Mouse (Mus musculus) midbrain, embryonic 15.5 days (tissue): Measurements from ENCODE around the gene Rph3al. TPM values are rescaled to one million over a fixed set of nuclear protein-coding genes. Genes with fewer than 3 reads are reported as not detected.

Experiments
- ATAC-seq: fragments of 200-750 bp; cut with Nextera tagmentation; replicated peaks from 2 replicates; pipeline ENCODE4 v1.8.0; 2017; ENCODE audit warnings: moderate TSS enrichment
- H3K27ac ChIP-seq: fragments of 300-500 bp; sonication (generic); 2 replicates; pipeline ENCODE4 v1.5.1; 2015; ENCODE audit warnings: mild to moderate bottlenecking, inconsistent platforms
- H3K27me3 ChIP-seq: fragments of 300-500 bp; sonication (generic); replicated peaks from 2 replicates; pipeline ENCODE4 v1.6.1; 2015; ENCODE audit warnings: inconsistent platforms
- H3K36me3 ChIP-seq: fragments of 300-500 bp; sonication (generic); replicated peaks from 2 replicates; pipeline ENCODE4 v1.6.1; 2015; ENCODE audit warnings: inconsistent platforms
- H3K4me1 ChIP-seq: fragments of 300-500 bp; sonication (generic); 2 replicates; pipeline ENCODE4 v1.6.1; 2015; ENCODE audit warnings: inconsistent platforms
- H3K4me2 ChIP-seq: fragments of 300-500 bp; sonication (generic); 2 replicates; pipeline ENCODE4 v1.6.1; 2015; ENCODE audit warnings: inconsistent platforms, mild to moderate bottlenecking, moderate library complexity
- H3K4me3 ChIP-seq: fragments of 300-500 bp; sonication (generic); 2 replicates; pipeline ENCODE4 v1.5.1; 2015; ENCODE audit warnings: mild to moderate bottlenecking, inconsistent platforms
- H3K9ac ChIP-seq: fragments of 300-500 bp; sonication (generic); 2 replicates; pipeline ENCODE4 v1.6.1; 2015; ENCODE audit warnings: mild to moderate bottlenecking, inconsistent platforms
- H3K9me3 ChIP-seq: fragments of 300-500 bp; sonication (generic); 2 replicates; pipeline ENCODE4 v1.6.1; 2016; ENCODE audit warnings: inconsistent platforms
- WGBS: fragments of 180-500 bp; shearing (Covaris S2); methylation state at CpG from one replicate; pipeline ENCODE4 v1.1.7; 2015; ENCODE audit warnings: mixed read lengths; 5-methylcytosine and 5-hydroxymethylcytosine counted together
- polyA plus RNA-seq: library from polyadenylated mRNA; unstranded; fragments of >200 nt; fragmentation: Nextera tagmentation; extraction: Ambion mirVana; gene quantifications from 2 replicates; pipeline ENCODE4 v1.2.1, GENCODE M21; 2015

Gene Rph3al
- polyA plus RNA-seq: 3.2 and 3.8 TPM in 2 replicates

GRCm38 (mm10) chr11:75938379-75938906, at the start of gene Rph3al:
Gene Rph3al (minus strand): TSS chr11:75938429.
- Histone ChIP-seq H3K36me3 (no peaks in the 10 kb centered on the region), H3K27ac (no peak within 1 kb of the TSS), H3K9me3 (no peaks in the 10 kb centered on the region), H3K4me3 (no peak within 1 kb of the TSS), H3K4me1 (peaks cover 7% of the 10 kb centered on the region), H3K4me2 (no peak within 1 kb of the TSS), H3K9ac (no peak within 1 kb of the TSS), H3K27me3 (no peaks in the 10 kb centered on the region)
- ATAC-seq: no peak
- 60% methylated on average over 6 of the region's 6 CpGs for WGBS

- H3K4me2 ChIP-seq: no peak overlapping the region
- ATAC-seq: no peak
- WGBS: 80% methylated on average over 7 of the region's 7 CpGs
Observed at GRCm38 (mm10) chr11:75985948-75986347, 47.7 kb upstream of the Rph3al start.

GRCm38 (mm10) chr11:75984581-75984980, 46.4 kb upstream of the Rph3al start:
- H3K9me3 ChIP-seq: no peaks in the 10 kb centered on the region
- no peak overlapping the region for H3K9ac ChIP-seq
- H3K4me3 ChIP-seq: no peak overlapping the region
- no peak overlapping the region for H3K4me2 ChIP-seq
- H3K4me1 ChIP-seq: no peaks in the 10 kb centered on the region
- no peaks in the 10 kb centered on the region for H3K27me3 ChIP-seq
- H3K27ac ChIP-seq: no peak overlapping the region
- WGBS: 80% methylated on average over 1 of the region's 1 CpGs
- H3K36me3 ChIP-seq: no peaks in the 10 kb centered on the region
- no peak for ATAC-seq

More at GRCm38 (mm10) chr11:75985948-75986347, 47.7 kb upstream of the Rph3al start:
- H3K9ac ChIP-seq: no peak overlapping the region
- no peaks in the 10 kb centered on the region for H3K4me1 ChIP-seq
- H3K27ac ChIP-seq: no peak overlapping the region
- H3K9me3 ChIP-seq: no peaks in the 10 kb centered on the region
- H3K4me3 ChIP-seq: no peak overlapping the region
- H3K36me3 ChIP-seq: no peaks in the 10 kb centered on the region
- H3K27me3 ChIP-seq: no peaks in the 10 kb centered on the region

- 70% methylated on average over 4 of the region's 4 CpGs for WGBS
- H3K27me3 ChIP-seq: no peaks in the 10 kb centered on the region
- no peak overlapping the region for H3K27ac ChIP-seq
- H3K9ac ChIP-seq: no peak overlapping the region
- H3K4me3 ChIP-seq: no peak overlapping the region
- H3K4me1 ChIP-seq: no peaks in the 10 kb centered on the region
- no peaks in the 10 kb centered on the region for H3K9me3 ChIP-seq
- no peak for ATAC-seq
- H3K36me3 ChIP-seq: no peaks in the 10 kb centered on the region
- H3K4me2 ChIP-seq: no peak overlapping the region
Observed at GRCm38 (mm10) chr11:75983194-75983593, 45.0 kb upstream of the Rph3al start.

- Histone ChIP-seq H3K9me3 (no peaks in the 10 kb centered on the region), H3K4me3 (no peak overlapping the region), H3K27me3 (no peaks in the 10 kb centered on the region), H3K4me2 (no peak overlapping the region), H3K9ac (no peak overlapping the region), H3K27ac (no peak overlapping the region), H3K4me1 (no peaks in the 10 kb centered on the region), H3K36me3 (no peaks in the 10 kb centered on the region)
- no peak for ATAC-seq
- 46% methylated on average over 2 of the region's 2 CpGs for WGBS
Observed at GRCm38 (mm10) chr11:75980413-75980812, 42.2 kb upstream of the Rph3al start.

GRCm38 (mm10) chr11:75978051-75978450, 39.8 kb upstream of the Rph3al start:
- no peaks in the 10 kb centered on the region for H3K27me3 ChIP-seq
- H3K9ac ChIP-seq: no peak overlapping the region
- no peak for ATAC-seq
- H3K4me2 ChIP-seq: no peak overlapping the region
- WGBS: 81% methylated on average over 6 of the region's 6 CpGs
- no peak overlapping the region for H3K4me3 ChIP-seq
- no peaks in the 10 kb centered on the region for H3K9me3 ChIP-seq
- H3K27ac ChIP-seq: no peak overlapping the region
- H3K4me1 ChIP-seq: peaks cover 2% of the 10 kb centered on the region; the same call in 1 of the 2 replicates
- no peaks in the 10 kb centered on the region for H3K36me3 ChIP-seq

GRCm38 (mm10) chr11:75976748-75977147, 38.5 kb upstream of the Rph3al start:
- no peak overlapping the region for H3K4me3 ChIP-seq
- H3K9ac ChIP-seq: no peak overlapping the region
- ATAC-seq: no peak
- peaks cover 6% of the 10 kb centered on the region; the same call in 1 of the 2 replicates for H3K4me1 ChIP-seq
- H3K9me3 ChIP-seq: no peaks in the 10 kb centered on the region
- no peak overlapping the region for H3K27ac ChIP-seq
- 82% methylated on average over 8 of the region's 8 CpGs for WGBS
- H3K27me3 ChIP-seq: no peaks in the 10 kb centered on the region
- H3K36me3 ChIP-seq: no peaks in the 10 kb centered on the region
- no peak overlapping the region for H3K4me2 ChIP-seq

- H3K36me3 ChIP-seq: no peaks in the 10 kb centered on the region
- no peak overlapping the region for H3K9ac ChIP-seq
- H3K4me2 ChIP-seq: no peak overlapping the region
- H3K4me1 ChIP-seq: peaks cover 6% of the 10 kb centered on the region; the same call in 1 of the 2 replicates
- H3K4me3 ChIP-seq: no peak overlapping the region
- H3K9me3 ChIP-seq: no peaks in the 10 kb centered on the region
- 85% methylated on average over 1 of the region's 1 CpGs for WGBS
- H3K27ac ChIP-seq: no peak overlapping the region
- H3K27me3 ChIP-seq: peaks cover 4% of the 10 kb centered on the region; the same call in 1 of the 2 replicates
- ATAC-seq: no peak
Observed at GRCm38 (mm10) chr11:75973988-75974387, 35.8 kb upstream of the Rph3al start.

GRCm38 (mm10) chr11:75972916-75973567, 34.8 kb upstream of the Rph3al start:
- Histone ChIP-seq H3K27ac (no peak overlapping the region), H3K4me1 (peaks cover 6% of the 10 kb centered on the region; the same call in 1 of the 2 replicates), H3K4me2 (no peak overlapping the region), H3K9me3 (no peaks in the 10 kb centered on the region), H3K4me3 (no peak overlapping the region), H3K9ac (no peak overlapping the region), H3K27me3 (peaks cover 10% of the 10 kb centered on the region; the same call in 1 of the 2 replicates), H3K36me3 (no peaks in the 10 kb centered on the region)
- 19% methylated on average over 7 of the region's 7 CpGs for WGBS
- ATAC-seq: no peak

GRCm38 (mm10) chr11:75972188-75972587, 34.0 kb upstream of the Rph3al start:
- Histone ChIP-seq H3K27ac (no peak overlapping the region), H3K4me2 (no peak overlapping the region), H3K9ac (no peak overlapping the region), H3K27me3 (peaks cover 10% of the 10 kb centered on the region; the same call in 1 of the 2 replicates), H3K4me3 (no peak overlapping the region), H3K36me3 (no peaks in the 10 kb centered on the region), H3K4me1 (peaks cover 7% of the 10 kb centered on the region), H3K9me3 (no peaks in the 10 kb centered on the region)
- 77% methylated on average over 3 of the region's 3 CpGs for WGBS
- no peak for ATAC-seq

GRCm38 (mm10) chr11:75970629-75971028, 32.4 kb upstream of the Rph3al start:
- H3K9me3 ChIP-seq: no peaks in the 10 kb centered on the region
- H3K27me3 ChIP-seq: peaks cover 16% of the 10 kb centered on the region; the same call in 1 of the 2 replicates
- peaks cover 23% of the 10 kb centered on the region for H3K4me1 ChIP-seq
- H3K36me3 ChIP-seq: no peaks in the 10 kb centered on the region
- H3K4me2 ChIP-seq: no peak overlapping the region
- H3K9ac ChIP-seq: no peak overlapping the region
- H3K4me3 ChIP-seq: no peak overlapping the region
- no peak for ATAC-seq
- H3K27ac ChIP-seq: no peak overlapping the region
- 25% methylated on average over 3 of the region's 3 CpGs for WGBS

GRCm38 (mm10) chr11:75968761-75969160, 30.5 kb upstream of the Rph3al start:
- no peaks in the 10 kb centered on the region for H3K9me3 ChIP-seq
- no peaks in the 10 kb centered on the region for H3K36me3 ChIP-seq
- peaks cover 19% of the 10 kb centered on the region; the same call in 1 of the 2 replicates for H3K27me3 ChIP-seq
- 75% methylated on average over 6 of the region's 6 CpGs for WGBS
- peaks cover 41% of the 10 kb centered on the region for H3K4me1 ChIP-seq
- H3K4me3 ChIP-seq: no peak overlapping the region
- no peak for ATAC-seq
- no peak overlapping the region for H3K9ac ChIP-seq
- H3K27ac ChIP-seq: no peak overlapping the region
- no peak overlapping the region for H3K4me2 ChIP-seq
